Mouse (Mus musculus) frontal cortex, postnatal 25 days (tissue): ENCODE data around the gene Cdc20b.

ENCODE experiments used
- DNase-seq, 2 experiments: peaks; one replicate each; pipeline ENCODE4 v3.0.0; 2022; ENCODE audit warnings: low spot score in 2 of 2

Gene Cdc20b

GRCm38 (mm10) chr13:113031351-113031750 lies 3.6 kb upstream of the Cdc20b start:
- DNase-seq = no peak

DNA sequence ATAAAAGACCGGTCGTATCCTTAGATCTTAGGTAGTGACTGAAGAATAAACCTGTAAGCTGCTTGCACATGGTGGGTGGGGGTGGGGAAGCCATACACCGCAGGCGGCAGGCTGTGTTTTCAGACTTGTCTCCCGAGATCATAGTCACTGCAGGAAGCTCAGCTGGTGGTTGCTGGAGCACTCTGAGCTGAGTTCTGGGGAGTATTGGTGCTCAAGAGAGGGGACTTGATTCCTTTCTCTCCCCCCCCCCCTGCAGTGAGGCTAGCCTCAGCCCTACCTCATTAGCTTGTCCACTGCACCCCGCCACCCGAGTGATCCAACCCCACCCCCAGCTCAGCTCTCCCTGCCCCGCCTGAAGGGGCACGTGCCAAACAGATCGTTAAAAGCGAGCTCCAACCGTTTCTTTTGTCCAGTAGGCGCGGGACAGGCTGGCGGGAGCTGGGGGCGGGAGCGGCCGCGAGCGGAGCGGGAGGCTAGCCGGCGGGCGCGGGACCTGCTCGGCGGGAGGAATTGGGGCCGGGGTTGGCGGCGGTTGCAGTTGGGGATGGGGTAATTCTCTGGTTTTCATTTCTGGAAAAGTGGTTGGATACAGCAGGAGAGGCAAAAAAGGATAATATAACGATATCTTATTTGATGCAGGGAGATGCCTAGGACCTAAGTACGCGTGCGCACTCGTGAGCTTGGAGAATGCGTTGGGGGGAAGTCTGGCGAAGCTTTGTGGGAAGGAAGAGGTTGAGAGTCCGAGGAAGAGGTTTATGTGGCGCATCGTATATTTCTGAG lies 2.9 kb upstream of the Cdc20b start:
- DNase-seq = peak in 1 of 2 experiments; percentile 20

- no peak for DNase-seq
Measured at GRCm38 (mm10) chr13:113032831-113033230, 2.1 kb upstream of the Cdc20b start.

GRCm38 (mm10) chr13:113034271-113034886 lies 532 bp upstream of the Cdc20b start:
- no peak for DNase-seq

DNA sequence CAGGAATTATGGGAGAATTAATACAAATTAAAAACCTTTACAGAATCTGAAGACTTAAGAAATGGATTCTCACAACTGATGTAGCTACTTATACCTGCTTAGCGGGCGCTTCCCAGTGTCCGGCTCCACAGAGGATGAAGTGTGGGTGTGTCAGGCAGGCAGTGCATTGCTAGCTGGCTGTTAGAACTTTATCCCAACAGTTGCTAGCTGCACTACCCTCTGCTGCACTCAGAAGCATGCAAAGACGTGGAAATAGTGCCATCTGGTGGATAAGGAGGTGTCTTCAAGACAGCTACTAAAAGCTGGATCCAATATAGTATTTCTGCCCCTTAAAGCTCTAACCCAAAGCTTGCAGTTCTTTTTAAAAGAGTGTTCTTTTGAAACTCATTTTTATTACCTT lies 941 bp downstream of the Cdc20b start:
- DNase-seq = peak in 1 of 2 experiments; percentile 51

- DNase-seq = no peak
Measured at GRCm38 (mm10) chr13:113044876-113045275, 10.0 kb downstream of the Cdc20b start.

GRCm38 (mm10) chr13:113045458-113046110 lies 10.7 kb downstream of the Cdc20b start:
- no peak for DNase-seq

DNA sequence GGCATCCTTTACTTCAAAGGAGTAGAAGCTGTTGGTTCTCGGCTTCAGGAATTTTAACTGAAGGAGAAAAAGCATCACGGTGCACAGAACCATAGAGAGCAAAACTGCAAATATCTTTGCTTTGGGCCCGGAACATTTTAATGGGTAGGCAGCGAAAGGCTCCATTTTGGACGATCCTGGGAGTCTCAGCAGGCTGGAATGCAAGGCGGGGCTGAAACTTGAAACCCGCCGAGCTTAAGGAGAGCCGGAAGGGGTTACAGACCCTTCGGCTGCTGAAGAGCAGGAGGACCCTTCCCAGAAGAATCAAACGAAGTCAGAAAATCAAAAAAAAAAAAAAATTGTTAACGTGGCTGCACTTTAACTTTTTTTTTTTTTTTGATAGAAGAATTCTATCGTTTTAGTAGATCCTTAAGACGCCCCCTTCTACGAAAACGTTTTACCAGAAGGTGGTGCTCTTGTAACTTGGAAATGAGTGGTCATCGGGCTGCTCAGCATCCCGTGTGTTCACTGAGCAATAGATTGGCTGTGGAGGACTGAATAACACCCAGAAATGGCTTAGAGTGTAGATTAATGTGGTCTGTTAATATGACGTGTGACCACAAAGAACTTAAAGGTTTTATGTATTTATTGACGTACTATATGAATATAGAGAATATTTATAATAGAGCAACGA lies 11.4 kb downstream of the Cdc20b start, which contains the start of gene Gpx8:
Gene Gpx8 (minus strand): TSS at position 200 of the 673 bp plus-strand sequence.
- no peak for DNase-seq

- DNase-seq = no peak
Measured at GRCm38 (mm10) chr13:113047018-113047417, 12.1 kb downstream of the Cdc20b start.

DNA sequence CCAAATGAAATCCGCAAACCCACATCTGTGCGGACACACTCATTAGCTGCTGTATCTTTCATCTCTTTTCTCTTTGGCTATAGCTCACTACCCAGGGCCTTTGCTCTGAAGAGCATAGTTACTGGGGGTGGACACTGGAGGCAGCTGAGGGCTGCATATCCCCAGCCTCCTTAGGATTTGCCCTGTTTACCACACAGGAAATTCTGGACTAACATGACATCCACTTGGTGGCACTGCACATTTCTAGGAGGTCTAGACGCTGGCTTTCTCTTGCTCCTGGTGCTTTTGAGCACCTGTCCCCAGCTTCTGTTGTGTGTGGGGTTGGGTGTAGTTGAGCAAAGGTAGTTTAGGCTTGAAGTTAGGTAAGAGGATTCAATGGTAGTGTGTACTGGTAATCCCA lies 12.7 kb downstream of the Cdc20b start:
- no peak for DNase-seq

- DNase-seq = no peak
Measured at GRCm38 (mm10) chr13:113054230-113054629, 19.3 kb downstream of the Cdc20b start.

- DNase-seq = no peak
Measured at GRCm38 (mm10) chr13:113055826-113056225, 20.9 kb downstream of the Cdc20b start.

DNA sequence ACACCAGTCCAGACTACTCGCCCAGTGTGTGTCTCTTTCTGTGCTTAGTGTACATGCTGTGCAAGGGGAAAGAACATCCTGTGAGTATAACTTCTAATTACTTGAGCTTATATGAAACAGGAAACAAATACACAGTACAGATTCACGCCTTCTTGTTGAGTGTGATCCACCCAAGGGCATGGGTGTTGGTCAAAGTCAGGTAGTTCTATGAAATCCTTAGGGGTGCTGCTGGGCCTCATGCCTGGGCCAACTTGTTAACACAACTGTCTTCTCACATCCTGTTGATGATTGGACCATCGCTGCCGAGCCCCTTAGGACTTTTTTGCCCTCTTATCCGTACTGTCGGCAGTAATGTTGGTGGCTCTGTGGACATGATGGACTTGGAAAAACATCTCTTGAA lies 26.8 kb downstream of the Cdc20b start:
- DNase-seq = no peak

- no peak for DNase-seq
Measured at GRCm38 (mm10) chr13:113064542-113064941, 29.6 kb downstream of the Cdc20b start.

DNA sequence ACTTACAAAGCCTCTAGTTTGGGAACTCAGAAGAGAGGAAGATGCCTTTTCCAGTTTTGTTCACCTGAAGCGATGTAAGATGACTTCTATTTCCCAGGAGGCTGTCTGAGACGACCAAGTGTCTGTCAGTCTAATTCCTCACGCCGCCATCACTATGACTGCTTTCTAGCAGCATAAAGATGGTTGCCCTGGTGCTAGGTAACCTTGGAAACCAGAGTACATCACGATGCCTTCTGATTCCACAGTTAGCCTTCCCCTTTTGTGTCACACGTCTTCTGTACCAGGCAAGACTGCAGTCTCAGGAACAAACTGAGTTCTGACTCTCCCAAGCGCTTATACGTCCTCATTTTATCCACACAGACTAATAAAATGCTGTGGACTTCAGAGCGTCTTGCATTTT lies 44.1 kb downstream of the Cdc20b start:
- no peak for DNase-seq

DNA sequence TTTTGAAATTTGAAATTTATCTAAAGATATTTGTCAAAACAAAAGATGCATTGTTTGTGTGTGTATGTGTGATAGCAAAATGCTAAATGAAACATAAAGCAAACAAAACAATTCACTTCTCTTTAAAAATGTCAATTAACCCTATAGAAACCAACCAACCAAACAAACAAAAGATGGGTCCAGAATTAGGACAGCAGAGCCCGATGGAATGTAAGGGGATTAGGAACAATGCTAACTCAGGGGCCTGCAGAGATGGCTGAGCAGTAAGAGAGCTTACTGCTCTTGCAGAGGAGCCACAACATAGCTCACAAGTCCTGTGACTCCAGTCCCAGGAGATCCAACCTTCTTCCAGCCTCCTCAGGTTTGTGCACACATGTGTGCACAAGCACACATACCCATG lies 47.2 kb downstream of the Cdc20b start:
- no peak for DNase-seq

GRCm38 (mm10) chr13:113084732-113085131 lies 49.8 kb downstream of the Cdc20b start:
- DNase-seq = no peak

DNA sequence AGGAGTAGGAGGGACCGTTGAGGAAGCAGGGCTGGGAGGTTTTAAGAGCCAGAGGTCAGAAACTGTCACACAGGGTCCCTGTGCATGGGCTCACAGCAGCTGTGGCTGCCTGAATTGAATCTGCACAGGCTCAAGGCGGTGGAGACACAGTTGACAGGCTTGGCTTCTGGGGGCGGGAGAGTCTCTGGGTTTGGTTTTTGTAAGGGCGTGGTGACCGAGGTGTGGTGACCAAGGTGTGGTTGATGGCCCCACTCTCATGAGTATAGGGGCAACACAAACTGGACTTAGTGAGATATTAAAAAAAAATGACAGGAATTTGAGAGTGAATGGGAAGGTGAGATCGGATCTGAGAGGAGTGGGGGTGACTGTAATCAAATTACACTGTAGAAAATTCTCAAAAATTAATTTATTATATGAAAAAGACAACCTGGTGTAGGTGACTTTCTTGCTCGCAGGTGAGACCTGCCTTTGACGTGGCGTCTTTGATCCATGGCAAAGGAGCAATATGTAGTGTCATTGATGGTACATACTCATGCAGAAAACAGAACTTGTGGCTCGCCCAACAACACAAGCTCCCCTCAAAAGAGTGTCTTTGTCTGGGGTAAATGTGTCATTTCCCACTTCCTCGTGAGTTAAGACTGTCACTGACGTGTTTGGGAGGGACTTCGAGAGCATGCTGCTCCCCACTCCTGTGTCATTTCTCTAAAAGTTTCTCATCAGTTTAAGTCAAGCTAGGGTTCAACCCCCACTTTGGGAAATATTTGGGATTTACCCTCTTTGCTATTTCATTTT lies 52.5 kb downstream of the Cdc20b start:
- DNase-seq = no peak

GRCm38 (mm10) chr13:113090489-113090888 lies 55.6 kb downstream of the Cdc20b start:
- DNase-seq = no peak

- DNase-seq = no peak
Measured at GRCm38 (mm10) chr13:113094618-113095017, 59.7 kb downstream of the Cdc20b start.

- DNase-seq = no peak
Measured at GRCm38 (mm10) chr13:113097011-113097410, 62.1 kb downstream of the Cdc20b start.
